Mouse (Mus musculus) heart, embryonic 14.5 days (tissue): ENCODE data around the gene Trpc2. TPM values are rescaled to one million over a fixed set of nuclear protein-coding genes. Genes with fewer than 3 reads are reported as not detected.

Experiments
- ATAC-seq: fragments of 200-750 bp; cut with Nextera tagmentation; 2 replicates; pipeline ENCODE4 v1.8.0; 2017; ENCODE audit warnings: low read depth, moderate TSS enrichment; ENCODE audit not compliant: insufficient number of reproducible peaks, insufficient read depth, low FRiP score
- H3K27ac ChIP-seq, 2 experiments: fragments of 200-500 bp in 1 of 2; fragments of 300-500 bp in 1 of 2; sonication (generic) in 1 of 2; replicated peaks in 1 of 2; 2 replicates each; pipeline ENCODE4 v1.5.1; 2012 to 2014; ENCODE audit warnings: low read depth in 2 of 2, low read length in 2 of 2, control low read depth in 1 of 2, mild to moderate bottlenecking in 1 of 2, mixed read lengths in 1 of 2; ENCODE audit not compliant: control insufficient read depth in 1 of 2, insufficient read depth in 1 of 2
- H3K27me3 ChIP-seq: fragments of 300-500 bp; sonication (generic); 2 replicates; pipeline ENCODE4 v1.6.1; 2014; ENCODE audit warnings: mild to moderate bottlenecking, low read length, control low read depth; ENCODE audit not compliant: control insufficient read depth, insufficient read depth
- H3K36me3 ChIP-seq: fragments of 300-500 bp; sonication (generic); 2 replicates; pipeline ENCODE4 v1.6.1; 2014; ENCODE audit warnings: mild to moderate bottlenecking, control low read depth, low read length, mixed read lengths; ENCODE audit not compliant: control insufficient read depth, insufficient read depth
- H3K4me1 ChIP-seq, 2 experiments: fragments of 200-500 bp in 1 of 2; fragments of 300-500 bp in 1 of 2; sonication (generic) in 1 of 2; 2 replicates each; pipeline ENCODE4 v1.6.1; 2012 to 2014; ENCODE audit warnings: low read length in 2 of 2, control low read depth in 1 of 2, mixed read lengths in 1 of 2; ENCODE audit not compliant: control insufficient read depth in 2 of 2, insufficient read depth in 2 of 2
- H3K4me2 ChIP-seq: fragments of 300-500 bp; sonication (generic); 2 replicates; pipeline ENCODE4 v1.6.1; 2014; ENCODE audit warnings: mild to moderate bottlenecking, low read length
- H3K4me3 ChIP-seq, 2 experiments: fragments of 200-500 bp in 1 of 2; fragments of 300-500 bp in 1 of 2; sonication (generic) in 1 of 2; 2 replicates each; pipeline ENCODE4 v1.5.1; 2012 to 2014; ENCODE audit warnings: low read length in 2 of 2, mild to moderate bottlenecking in 2 of 2, control low read depth in 1 of 2, low read depth in 1 of 2, moderate library complexity in 1 of 2; ENCODE audit not compliant: control insufficient read depth in 1 of 2, insufficient read depth in 1 of 2
- H3K9ac ChIP-seq: fragments of 300-500 bp; sonication (generic); 2 replicates; pipeline ENCODE4 v1.6.1; 2014; ENCODE audit warnings: mild to moderate bottlenecking, low read length
- H3K9me3 ChIP-seq: fragments of 300-500 bp; sonication (generic); 2 replicates; pipeline ENCODE4 v1.6.1; 2016; ENCODE audit warnings: low read length, control low read depth; ENCODE audit not compliant: control insufficient read depth
- WGBS: fragments of 180-500 bp; shearing (Covaris S2); extraction: QIAGEN DNeasy Blood & Tissue Kit; methylation state at CpG from one replicate; pipeline ENCODE4 v1.1.7; 2014; 5-methylcytosine and 5-hydroxymethylcytosine counted together
- polyA plus RNA-seq: library from polyadenylated mRNA; unstranded; fragments of >200 nt; fragmentation: Nextera tagmentation; extraction: Ambion mirVana; gene quantifications from 2 replicates; pipeline ENCODE4 v1.2.1, GENCODE M21; 2014

Trpc2 gene
- polyA plus RNA-seq, 1 experiment from 2014 or later = not detected

GRCm38 (mm10) chr7:102063891-102064290 lies 19.0 kb upstream of the Trpc2 start:
- 40% methylated on average over 9 of the region's 9 CpGs for WGBS
- peak overlapping the region in 1 of 2 experiments; percentile 74; a peak in 3 of 4 replicates for H3K4me3 ChIP-seq
- no peaks in the 10 kb centered on the region for H3K9me3 ChIP-seq
- no peak overlapping the region for H3K27ac ChIP-seq
- H3K27me3 ChIP-seq = no peaks in the 10 kb centered on the region
- peaks cover 5 to 16% of the 10 kb centered on the region in 2 experiments; a peak in 3 of 4 replicates for H3K4me1 ChIP-seq
- ATAC-seq = no peak
- H3K4me2 ChIP-seq = peak overlapping the region; percentile 78
- peaks cover 16% of the 10 kb centered on the region for H3K36me3 ChIP-seq
- no peak overlapping the region for H3K9ac ChIP-seq

DNA sequence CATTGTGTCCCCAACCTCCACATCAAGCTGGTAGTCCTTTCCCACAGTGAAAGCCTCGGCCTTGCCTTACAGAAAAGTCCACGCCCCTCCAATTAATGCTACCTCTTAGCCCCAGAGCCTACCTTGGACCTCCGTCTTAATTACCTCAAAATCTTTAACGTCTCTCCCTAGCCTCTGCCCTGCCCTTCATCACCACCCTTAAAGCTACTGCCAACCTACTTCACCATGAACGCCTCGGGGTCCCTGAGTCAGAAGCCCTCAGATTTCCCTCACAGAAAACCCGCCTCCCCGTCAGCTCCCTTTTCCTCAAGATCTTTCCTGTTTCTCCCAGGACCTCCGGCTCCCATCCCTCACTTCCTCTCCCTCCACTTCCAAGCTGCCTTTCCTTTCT lies 18.3 kb upstream of the Trpc2 start:
- under 1% methylated on average over 9 of the region's 9 CpGs for WGBS
- Histone ChIP-seq H3K9ac (peak overlapping the region; percentile 80), H3K4me3 (peak overlapping the region; percentile 74 to 77), H3K27ac (peak overlapping the region; percentile 24 to 73; a peak in 3 of 4 replicates), H3K27me3 (no peaks in the 10 kb centered on the region), H3K36me3 (peaks cover 10% of the 10 kb centered on the region), H3K9me3 (no peaks in the 10 kb centered on the region), H3K4me2 (peak overlapping the region; percentile 78), H3K4me1 (peaks cover 5 to 16% of the 10 kb centered on the region in 2 experiments; a peak in 3 of 4 replicates)
- ATAC-seq = no peak

DNA sequence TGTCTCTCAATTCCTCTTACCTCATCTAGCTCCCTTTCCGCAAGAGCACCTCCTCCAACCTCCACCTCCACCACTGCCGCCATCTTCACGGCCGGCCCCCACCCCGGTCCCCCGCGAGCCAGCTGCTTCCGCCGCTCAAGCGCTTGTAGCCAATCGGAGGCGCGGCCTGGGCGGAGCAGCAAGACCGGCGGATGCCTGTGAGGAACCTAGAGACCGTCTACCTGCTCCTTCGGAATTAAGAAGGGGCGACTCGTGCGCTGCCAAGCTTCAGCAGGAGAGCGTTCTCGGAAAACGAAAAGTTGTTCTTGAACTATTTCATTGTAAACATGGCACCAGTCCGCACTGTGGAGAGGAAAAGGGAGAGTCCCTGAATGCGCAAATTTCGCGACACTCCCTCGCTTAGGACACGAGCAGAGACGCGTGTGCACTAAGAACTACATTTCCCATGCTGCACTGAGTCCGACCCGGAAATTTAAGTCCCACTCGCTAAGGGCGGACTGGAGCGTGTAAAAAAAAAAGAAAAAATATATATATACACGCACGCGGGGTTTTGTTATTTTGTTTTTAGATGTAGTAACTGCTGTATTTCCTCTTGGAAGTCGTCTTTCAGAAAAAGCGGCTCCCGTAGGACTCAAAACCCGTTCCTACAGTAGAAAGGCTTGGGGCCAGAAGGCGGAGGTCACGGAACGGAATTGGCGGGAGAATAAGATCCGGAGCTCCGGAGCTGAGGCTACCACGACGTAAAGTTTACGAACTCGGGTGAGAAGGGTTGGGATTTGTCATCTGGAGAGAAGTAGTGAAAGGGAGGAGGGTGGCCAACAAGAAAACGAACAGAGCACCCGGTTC lies 17.6 kb upstream of the Trpc2 start, which contains the start of the genes Rnf121, Xndc1 and Xntrpc:
Rnf121 (minus strand) TSS at position 424 of the 846 bp plus-strand sequence.
Xndc1 (plus strand) TSS at position 466 of the 846 bp plus-strand sequence.
Xntrpc (plus strand) TSS at position 668 of the 846 bp plus-strand sequence.
- Histone ChIP-seq H3K9me3 (no peaks in the 10 kb centered on the region), H3K4me1 (peaks cover 5 to 16% of the 10 kb centered on the region in 2 experiments; a peak in 3 of 4 replicates), H3K27me3 (no peaks in the 10 kb centered on the region), H3K4me3 (peak within 1 kb of the TSS; percentile 74 to 77), H3K4me2 (peak within 1 kb of the TSS; percentile 78), H3K9ac (peak within 1 kb of the TSS; percentile 80), H3K36me3 (peaks cover 10% of the 10 kb centered on the region), H3K27ac (peak within 1 kb of the TSS; percentile 73 to 81)
- peak; percentile 98 for ATAC-seq
- WGBS = under 1% methylated on average over 56 of the region's 56 CpGs

- no peak overlapping the region for H3K27ac ChIP-seq
- WGBS = 68% methylated on average over 6 of the region's 6 CpGs
Observed at GRCm38 (mm10) chr7:102066363-102066762, 16.6 kb upstream of the Trpc2 start.

DNA sequence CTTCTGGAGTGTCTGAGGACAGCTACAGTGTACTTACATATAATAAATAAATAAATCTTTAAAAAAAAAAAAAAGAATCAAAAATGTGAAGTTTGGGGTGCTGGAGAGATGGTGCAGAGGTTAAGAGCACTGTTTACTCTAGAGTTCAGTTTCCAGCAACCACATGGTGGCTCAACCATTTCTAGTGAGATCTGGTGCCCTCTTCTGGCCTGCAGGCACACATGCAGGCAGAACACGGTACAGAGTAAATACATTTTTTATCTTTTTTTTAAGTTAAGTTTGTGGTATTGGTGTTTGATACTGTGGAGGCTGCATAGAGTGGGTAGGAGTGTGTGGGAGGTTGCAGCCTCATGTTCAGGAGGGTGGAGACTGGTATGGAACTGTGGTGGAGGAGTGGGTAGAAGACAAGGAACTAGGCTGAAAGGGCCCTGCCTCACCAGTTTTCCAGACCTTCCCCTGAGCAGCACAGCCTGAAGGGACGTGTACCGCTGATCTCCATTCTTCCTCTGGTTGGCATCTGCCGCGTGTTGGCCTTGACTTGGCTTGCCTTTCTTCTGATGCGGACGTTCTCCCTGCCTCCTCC lies 6.1 kb upstream of the Trpc2 start:
- no peaks in the 10 kb centered on the region for H3K27me3 ChIP-seq
- no peak for ATAC-seq
- 82% methylated on average over 7 of the region's 7 CpGs for WGBS
- peaks cover 95% of the 10 kb centered on the region for H3K36me3 ChIP-seq
- no peaks in the 10 kb centered on the region for H3K4me1 ChIP-seq
- H3K9me3 ChIP-seq = no peaks in the 10 kb centered on the region
- no peak overlapping the region for H3K4me2 ChIP-seq
- H3K9ac ChIP-seq = no peak overlapping the region
- no peak overlapping the region for H3K4me3 ChIP-seq
- H3K27ac ChIP-seq = no peak overlapping the region

More at GRCm38 (mm10) chr7:102066363-102066762, 16.6 kb upstream of the Trpc2 start:
- Histone ChIP-seq H3K36me3 (peaks cover 12% of the 10 kb centered on the region), H3K9ac (peak overlapping the region; percentile 80), H3K4me1 (peaks cover 5 to 16% of the 10 kb centered on the region in 2 experiments; a peak in 3 of 4 replicates), H3K9me3 (no peaks in the 10 kb centered on the region), H3K4me2 (peak overlapping the region; percentile 78), H3K4me3 (peak overlapping the region; percentile 15 to 74), H3K27me3 (no peaks in the 10 kb centered on the region)
- no peak for ATAC-seq

DNA sequence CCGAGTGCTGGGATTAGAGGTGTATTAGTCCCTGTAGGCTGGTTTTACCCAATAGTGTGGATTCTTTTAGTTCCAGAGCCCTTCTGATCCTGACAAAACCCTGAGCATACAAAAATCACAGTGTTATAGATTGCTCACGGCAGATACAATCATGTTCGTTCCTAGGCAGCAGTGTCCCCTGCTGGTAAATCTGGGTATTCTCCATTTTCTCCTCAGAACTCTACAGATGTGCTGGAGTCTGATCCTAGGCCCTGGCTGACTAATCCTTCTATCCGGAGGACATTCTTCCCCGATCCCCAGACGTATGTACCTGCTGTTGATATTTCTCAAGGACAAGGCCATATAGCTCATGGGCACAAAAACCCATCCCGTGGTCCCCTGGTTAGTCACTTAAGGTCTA lies 4.4 kb upstream of the Trpc2 start:
- no peak overlapping the region for H3K4me2 ChIP-seq
- no peak overlapping the region for H3K27ac ChIP-seq
- no peak overlapping the region for H3K9ac ChIP-seq
- peaks cover 94% of the 10 kb centered on the region for H3K36me3 ChIP-seq
- H3K9me3 ChIP-seq = no peaks in the 10 kb centered on the region
- no peaks in the 10 kb centered on the region for H3K4me1 ChIP-seq
- H3K4me3 ChIP-seq = no peak overlapping the region
- ATAC-seq = no peak
- WGBS = 74% methylated on average over 7 of the region's 7 CpGs
- no peaks in the 10 kb centered on the region for H3K27me3 ChIP-seq

GRCm38 (mm10) chr7:102080311-102080710 lies 2.6 kb upstream of the Trpc2 start:
- Histone ChIP-seq H3K27ac (no peak overlapping the region), H3K4me1 (no peaks in the 10 kb centered on the region), H3K4me3 (no peak overlapping the region), H3K9ac (no peak overlapping the region), H3K36me3 (peaks cover 95% of the 10 kb centered on the region), H3K4me2 (no peak overlapping the region), H3K9me3 (no peaks in the 10 kb centered on the region), H3K27me3 (no peaks in the 10 kb centered on the region)
- no peak for ATAC-seq
- WGBS = 93% methylated on average over 8 of the region's 8 CpGs
